Mouse (Mus musculus) lung, embryonic 15.5 days (tissue): Measurements from ENCODE around the gene Tmem183a. TPM values are rescaled to one million over a fixed set of nuclear protein-coding genes. Genes with fewer than 3 reads are reported as not detected.

Experiments
- ATAC-seq: fragments of 200-750 bp; cut with Nextera tagmentation; 2 replicates; pipeline ENCODE4 v1.8.0; 2017; ENCODE audit warnings: moderate number of reproducible peaks, borderline replicate concordance; ENCODE audit not compliant: low FRiP score, low TSS enrichment; ENCODE audit errors: extremely low read depth
- H3K27ac ChIP-seq: fragments of 300-500 bp; sonication (generic); 2 replicates; pipeline ENCODE4 v1.5.1; 2015; ENCODE audit warnings: moderate library complexity, mild to moderate bottlenecking, inconsistent platforms
- H3K27me3 ChIP-seq: fragments of 300-500 bp; sonication (generic); 2 replicates; pipeline ENCODE4 v1.6.1; 2015; ENCODE audit warnings: inconsistent platforms
- H3K36me3 ChIP-seq: fragments of 300-500 bp; sonication (generic); 2 replicates; pipeline ENCODE4 v1.6.1; 2015; ENCODE audit warnings: inconsistent platforms
- H3K4me1 ChIP-seq: fragments of 300-500 bp; sonication (generic); 2 replicates; pipeline ENCODE4 v1.6.1; 2015; ENCODE audit warnings: inconsistent platforms
- H3K4me2 ChIP-seq: fragments of 300-500 bp; sonication (generic); 2 replicates; pipeline ENCODE4 v1.6.1; 2015; ENCODE audit warnings: inconsistent platforms, mild to moderate bottlenecking, moderate library complexity
- H3K4me3 ChIP-seq: fragments of 300-500 bp; sonication (generic); 2 replicates; pipeline ENCODE4 v1.5.1; 2015; ENCODE audit warnings: mild to moderate bottlenecking, inconsistent platforms
- H3K9ac ChIP-seq: fragments of 300-500 bp; sonication (generic); 2 replicates; pipeline ENCODE4 v1.6.1; 2015; ENCODE audit warnings: inconsistent platforms
- H3K9me3 ChIP-seq: fragments of 300-500 bp; sonication (generic); 2 replicates; pipeline ENCODE4 v1.6.1; 2016; ENCODE audit warnings: inconsistent platforms
- WGBS: fragments of 180-500 bp; shearing (Covaris S2); methylation state at CpG from one replicate; pipeline ENCODE4 v1.1.7; 2015; 5-methylcytosine and 5-hydroxymethylcytosine counted together
- polyA plus RNA-seq: library from polyadenylated mRNA; unstranded; fragments of >200 nt; fragmentation: Nextera tagmentation; extraction: Ambion mirVana; gene quantifications from 2 replicates; pipeline ENCODE4 v1.2.1, GENCODE M21; 2015

Tmem183a gene
- polyA plus RNA-seq, 1 experiment from 2014 or later: 93.4 TPM

- H3K4me1 ChIP-seq: peaks cover 5% of the 10 kb centered on the region
Measured at GRCm38 (mm10) chr1:134342781-134343310, 18.9 kb downstream of the Tmem183a start.

GRCm38 (mm10) chr1:134342278-134342664 lies 19.5 kb downstream of the Tmem183a start:
- ATAC-seq: no peak
- H3K9me3 ChIP-seq: no peaks in the 10 kb centered on the region
- H3K27me3 ChIP-seq: no peaks in the 10 kb centered on the region
- H3K27ac ChIP-seq: no peak overlapping the region
- peaks cover 18% of the 10 kb centered on the region for H3K36me3 ChIP-seq
- H3K9ac ChIP-seq: no peak overlapping the region
- peaks cover 5% of the 10 kb centered on the region for H3K4me1 ChIP-seq
- H3K4me3 ChIP-seq: no peak overlapping the region
- WGBS: 54% methylated on average over 2 of the region's 2 CpGs
- no peak overlapping the region for H3K4me2 ChIP-seq

More at GRCm38 (mm10) chr1:134342781-134343310, 18.9 kb downstream of the Tmem183a start:
- Histone ChIP-seq H3K27ac (no peak overlapping the region), H3K9me3 (no peaks in the 10 kb centered on the region), H3K4me3 (no peak overlapping the region), H3K9ac (no peak overlapping the region), H3K4me2 (no peak overlapping the region), H3K27me3 (no peaks in the 10 kb centered on the region), H3K36me3 (peaks cover 22% of the 10 kb centered on the region)
- 78% methylated on average over 8 of the region's 8 CpGs for WGBS
- ATAC-seq: no peak

GRCm38 (mm10) chr1:134341641-134342277 lies 20.0 kb downstream of the Tmem183a start:
- H3K27ac ChIP-seq: no peak overlapping the region
- ATAC-seq: no peak
- H3K9ac ChIP-seq: no peak overlapping the region
- WGBS: 72% methylated on average over 5 of the region's 5 CpGs
- no peaks in the 10 kb centered on the region for H3K9me3 ChIP-seq
- H3K4me3 ChIP-seq: no peak overlapping the region
- no peak overlapping the region for H3K4me2 ChIP-seq
- peaks cover 13% of the 10 kb centered on the region for H3K36me3 ChIP-seq
- peaks cover 5% of the 10 kb centered on the region for H3K4me1 ChIP-seq
- no peaks in the 10 kb centered on the region for H3K27me3 ChIP-seq

GRCm38 (mm10) chr1:134339757-134340619 lies 21.8 kb downstream of the Tmem183a start:
- H3K27me3 ChIP-seq: no peaks in the 10 kb centered on the region
- H3K9ac ChIP-seq: no peak overlapping the region
- H3K4me3 ChIP-seq: no peak overlapping the region
- H3K9me3 ChIP-seq: no peaks in the 10 kb centered on the region
- no peak overlapping the region for H3K4me2 ChIP-seq
- WGBS: 89% methylated on average over 18 of the region's 18 CpGs
- peaks cover 5% of the 10 kb centered on the region for H3K4me1 ChIP-seq
- H3K36me3 ChIP-seq: no peaks in the 10 kb centered on the region
- ATAC-seq: no peak
- no peak overlapping the region for H3K27ac ChIP-seq

GRCm38 (mm10) chr1:134339162-134339561 lies 22.6 kb downstream of the Tmem183a start:
- no peak for ATAC-seq
- H3K4me1 ChIP-seq: peaks cover 4% of the 10 kb centered on the region
- H3K4me3 ChIP-seq: no peak overlapping the region
- no peak overlapping the region for H3K27ac ChIP-seq
- no peaks in the 10 kb centered on the region for H3K27me3 ChIP-seq
- H3K9ac ChIP-seq: no peak overlapping the region
- H3K36me3 ChIP-seq: no peaks in the 10 kb centered on the region
- 87% methylated on average over 7 of the region's 7 CpGs for WGBS
- H3K4me2 ChIP-seq: no peak overlapping the region
- H3K9me3 ChIP-seq: no peaks in the 10 kb centered on the region

GRCm38 (mm10) chr1:134336958-134337710 lies 24.6 kb downstream of the Tmem183a start:
- ATAC-seq: no peak
- 71% methylated on average over 11 of the region's 11 CpGs for WGBS

GRCm38 (mm10) chr1:134335924-134336810 lies 25.6 kb downstream of the Tmem183a start:
- Histone ChIP-seq H3K27me3 (no peaks in the 10 kb centered on the region), H3K36me3 (no peaks in the 10 kb centered on the region), H3K4me3 (no peak overlapping the region), H3K9me3 (no peaks in the 10 kb centered on the region), H3K27ac (no peak overlapping the region), H3K9ac (no peak overlapping the region), H3K4me1 (peaks cover 11% of the 10 kb centered on the region), H3K4me2 (no peak overlapping the region)
- no peak for ATAC-seq
- WGBS: 78% methylated on average over 12 of the region's 12 CpGs

More at GRCm38 (mm10) chr1:134336958-134337710, 24.6 kb downstream of the Tmem183a start:
- H3K36me3 ChIP-seq: no peaks in the 10 kb centered on the region
- H3K9ac ChIP-seq: no peak overlapping the region
- H3K27me3 ChIP-seq: no peaks in the 10 kb centered on the region
- no peaks in the 10 kb centered on the region for H3K9me3 ChIP-seq
- H3K27ac ChIP-seq: no peak overlapping the region
- H3K4me1 ChIP-seq: peaks cover 10% of the 10 kb centered on the region
- no peak overlapping the region for H3K4me2 ChIP-seq
- H3K4me3 ChIP-seq: no peak overlapping the region

- no peak overlapping the region for H3K4me2 ChIP-seq
- no peaks in the 10 kb centered on the region for H3K36me3 ChIP-seq
- H3K9me3 ChIP-seq: no peaks in the 10 kb centered on the region
- no peak overlapping the region for H3K9ac ChIP-seq
- no peak overlapping the region for H3K27ac ChIP-seq
- H3K4me3 ChIP-seq: no peak overlapping the region
- WGBS: 67% methylated on average over 13 of the region's 13 CpGs
- no peak for ATAC-seq
- no peaks in the 10 kb centered on the region for H3K27me3 ChIP-seq
- H3K4me1 ChIP-seq: peaks cover 11% of the 10 kb centered on the region
Measured at GRCm38 (mm10) chr1:134335211-134335923, 26.4 kb downstream of the Tmem183a start.

GRCm38 (mm10) chr1:134334111-134334827 lies 27.5 kb downstream of the Tmem183a start:
- no peaks in the 10 kb centered on the region for H3K9me3 ChIP-seq
- no peak overlapping the region for H3K4me3 ChIP-seq
- no peaks in the 10 kb centered on the region for H3K27me3 ChIP-seq
- H3K4me2 ChIP-seq: no peak overlapping the region
- no peak overlapping the region for H3K27ac ChIP-seq
- no peak for ATAC-seq
- no peaks in the 10 kb centered on the region for H3K36me3 ChIP-seq
- H3K4me1 ChIP-seq: peaks cover 11% of the 10 kb centered on the region
- WGBS: 47% methylated on average over 7 of the region's 7 CpGs
- H3K9ac ChIP-seq: no peak overlapping the region
